Mouse (Mus musculus) MEL (cell line): Measurements from ENCODE around the gene Adamts18. TPM values are rescaled to one million over a fixed set of nuclear protein-coding genes. Genes with fewer than 3 reads are reported as not detected.
A peak's percentile ranks its signal among the peaks of the same experiment; 100 is the strongest.

Experiments used
- DNase-seq: peaks from one replicate; pipeline ENCODE4 v3.0.0; 2011; ENCODE audit warnings: low read depth, low spot score
- H3K27ac ChIP-seq: 2 replicates; pipeline ENCODE4 v1.5.1; 2012; ENCODE audit warnings: low read depth, mild to moderate bottlenecking, control low read depth, low read length, moderate library complexity; ENCODE audit not compliant: control insufficient read depth
- H3K27me3 ChIP-seq, 2 experiments: fragments of 150-350 bp in 1 of 2; sonication (generic) in 1 of 2; 2 replicates each; pipeline ENCODE4 v1.6.1; 2012; ENCODE audit warnings: low read length in 2 of 2, mild to moderate bottlenecking in 2 of 2, improper control_type of control experiment in 1 of 2, moderate library complexity in 1 of 2; ENCODE audit not compliant: insufficient read depth in 2 of 2, control insufficient read depth in 1 of 2
- H3K36me3 ChIP-seq, 2 experiments: 2 replicates each; pipeline ENCODE4 v1.6.1; 2012 to 2014; ENCODE audit warnings: low read length in 2 of 2, improper control_type of control experiment in 1 of 2, inconsistent platforms in 1 of 2, mild to moderate bottlenecking in 1 of 2; ENCODE audit not compliant: insufficient read depth in 2 of 2, control insufficient read depth in 1 of 2
- H3K4me1 ChIP-seq, 2 experiments: fragments of 150-350 bp in 1 of 2; sonication (generic) in 1 of 2; 2 replicates each; pipeline ENCODE4 v1.6.1; 2012; ENCODE audit warnings: low read length in 2 of 2, improper control_type of control experiment in 1 of 2, mild to moderate bottlenecking in 1 of 2; ENCODE audit not compliant: insufficient read depth in 2 of 2, control insufficient read depth in 1 of 2
- H3K4me3 ChIP-seq, 2 experiments: fragments of 150-350 bp in 1 of 2; sonication (generic) in 1 of 2; 2 replicates each; pipeline ENCODE4 v1.5.1; 2012; ENCODE audit warnings: low read depth in 2 of 2, low read length in 2 of 2, mild to moderate bottlenecking in 2 of 2, moderate library complexity in 2 of 2, control low read depth in 1 of 2, improper control_type of control experiment in 1 of 2; ENCODE audit not compliant: control insufficient read depth in 1 of 2, insufficient read depth in 1 of 2
- H3K79me2 ChIP-seq: 2 replicates; pipeline ENCODE4 v1.6.1; 2012; ENCODE audit warnings: mild to moderate bottlenecking, low read length, moderate library complexity; ENCODE audit not compliant: control insufficient read depth, poor library complexity, insufficient read depth
- H3K9ac ChIP-seq: 2 replicates; pipeline ENCODE4 v1.6.1; 2012; ENCODE audit warnings: low read depth, mild to moderate bottlenecking, control low read depth, low read length, moderate library complexity; ENCODE audit not compliant: control insufficient read depth, poor library complexity, severe bottlenecking
- H3K9me3 ChIP-seq: fragments of 150-350 bp; sonication (generic); replicated peaks from 2 replicates; pipeline ENCODE4 v1.6.1; 2012; ENCODE audit warnings: mild to moderate bottlenecking, low read length, improper control_type of control experiment, moderate library complexity; ENCODE audit not compliant: insufficient read depth
- BHLHE40 ChIP-seq: IDR thresholded peaks from 2 replicates; pipeline ENCODE4 v1.6.1; 2012; ENCODE audit warnings: low read depth, mild to moderate bottlenecking, inconsistent platforms, low read length, improper control_type of control experiment, borderline replicate concordance
- CTCF ChIP-seq, 3 experiments: IDR thresholded peaks in 2 of 3; conservative IDR thresholded peaks in 1 of 3; 2 replicates each; pipeline ENCODE4 v1.5.1; 2011 to 2012; ENCODE audit warnings: low read length in 3 of 3, low read depth in 2 of 3, mild to moderate bottlenecking in 2 of 3, improper control_type of control experiment in 1 of 3, inconsistent platforms in 1 of 3, mixed read lengths in 1 of 3, moderate library complexity in 1 of 3; ENCODE audit not compliant: control insufficient read depth in 1 of 3, insufficient read depth in 1 of 3, poor library complexity in 1 of 3, severe bottlenecking in 1 of 3
- EP300 ChIP-seq, 2 experiments: IDR thresholded peaks; 2 replicates each; pipeline ENCODE4 v1.6.1; 2011; ENCODE audit warnings: improper control_type of control experiment in 2 of 2, low read length in 2 of 2, low read depth in 1 of 2, mild to moderate bottlenecking in 1 of 2
- ETS1 ChIP-seq: IDR thresholded peaks from 2 replicates; pipeline ENCODE4 v1.6.1; 2012; ENCODE audit warnings: low read depth, mild to moderate bottlenecking, inconsistent platforms, low read length, improper control_type of control experiment, moderate library complexity
- GABPA ChIP-seq: IDR thresholded peaks from 2 replicates; pipeline ENCODE4 v1.6.1; 2012; ENCODE audit warnings: low read depth, mild to moderate bottlenecking, inconsistent platforms, low read length, improper control_type of control experiment, moderate library complexity
- JUND ChIP-seq: IDR thresholded peaks from 2 replicates; pipeline ENCODE4 v1.6.1; 2011; ENCODE audit warnings: low read depth, mild to moderate bottlenecking, improper control_type of control experiment, low read length
- MAFK ChIP-seq: IDR thresholded peaks from 2 replicates; pipeline ENCODE4 v1.6.1; 2011; ENCODE audit warnings: low read depth, mild to moderate bottlenecking, low read length, improper control_type of control experiment, borderline replicate concordance
- MAZ ChIP-seq: IDR thresholded peaks from 2 replicates; pipeline ENCODE4 v1.6.1; 2012; ENCODE audit warnings: low read depth, mild to moderate bottlenecking, inconsistent platforms, low read length, improper control_type of control experiment
- MEF2A ChIP-seq: IDR thresholded peaks from 2 replicates; pipeline ENCODE4 v1.6.1; 2014; ENCODE audit warnings: low read depth, mild to moderate bottlenecking, inconsistent platforms, low read length, improper control_type of control experiment; ENCODE audit not compliant: poor library complexity, insufficient replicate concordance, severe bottlenecking; ENCODE audit errors: extremely low read depth
- MXI1 ChIP-seq: IDR thresholded peaks from 2 replicates; pipeline ENCODE4 v1.6.1; 2011; ENCODE audit warnings: mild to moderate bottlenecking, low read depth, low read length, improper control_type of control experiment
- MYB ChIP-seq: IDR thresholded peaks from 2 replicates; pipeline ENCODE4 v1.6.1; 2011; ENCODE audit warnings: mild to moderate bottlenecking, low read depth, low read length, improper control_type of control experiment
- MYC ChIP-seq: IDR thresholded peaks from 2 replicates; pipeline ENCODE4 v1.6.1; 2011; ENCODE audit warnings: low read depth, mild to moderate bottlenecking, low read length, improper control_type of control experiment, moderate library complexity
- POLR2AphosphoS2 ChIP-seq: IDR thresholded peaks from 2 replicates; pipeline ENCODE4 v1.6.1; 2011; ENCODE audit warnings: low read length, improper control_type of control experiment
- POLR2AphosphoS5 ChIP-seq: IDR thresholded peaks from 2 replicates; pipeline ENCODE4 v1.6.1; 2012; ENCODE audit warnings: low read depth, borderline replicate concordance, mild to moderate bottlenecking, inconsistent platforms, low read length, moderate library complexity, mixed read lengths
- SIN3A ChIP-seq: IDR thresholded peaks from 2 replicates; pipeline ENCODE4 v1.6.1; 2012; ENCODE audit warnings: low read length, improper control_type of control experiment, inconsistent platforms
- SMC3 ChIP-seq: IDR thresholded peaks from 2 replicates; pipeline ENCODE4 v1.6.1; 2011; ENCODE audit warnings: low read depth, low read length, improper control_type of control experiment
- TAL1 ChIP-seq: IDR thresholded peaks from 2 replicates; pipeline ENCODE4 v1.6.1; 2012; ENCODE audit warnings: mild to moderate bottlenecking, inconsistent platforms, low read length, moderate library complexity, mixed read lengths
- TBP ChIP-seq: IDR thresholded peaks from 2 replicates; pipeline ENCODE4 v1.8.0; 2011; ENCODE audit warnings: low read depth, low read length, improper control_type of control experiment
- UBTF ChIP-seq: IDR thresholded peaks from 2 replicates; pipeline ENCODE4 v1.6.1; 2012; ENCODE audit warnings: low read depth, mild to moderate bottlenecking, inconsistent platforms, low read length, improper control_type of control experiment, moderate library complexity, borderline replicate concordance; ENCODE audit not compliant: insufficient read depth
- USF2 ChIP-seq, 2 experiments: IDR thresholded peaks; 2 replicates each; pipeline ENCODE4 v1.6.1; 2011 to 2012; ENCODE audit warnings: improper control_type of control experiment in 2 of 2, low read length in 2 of 2, borderline replicate concordance in 1 of 2, inconsistent platforms in 1 of 2, low read depth in 1 of 2, mild to moderate bottlenecking in 1 of 2; ENCODE audit not compliant: insufficient read depth in 1 of 2
- ZKSCAN1 ChIP-seq: IDR thresholded peaks from 2 replicates; pipeline ENCODE4 v1.6.1; 2012; ENCODE audit warnings: low read depth, mild to moderate bottlenecking, inconsistent platforms, low read length, improper control_type of control experiment, moderate library complexity
- ZMIZ1 ChIP-seq: IDR thresholded peaks from 2 replicates; pipeline ENCODE4 v1.6.1; 2012; ENCODE audit warnings: low read depth, mild to moderate bottlenecking, inconsistent platforms, low read length, improper control_type of control experiment, moderate library complexity
- polyA plus RNA-seq, 2 experiments: library from polyadenylated mRNA; stranded (reverse) in 1 of 2; unstranded in 1 of 2; fragments of >175 nt in 1 of 2; fragments of >200 nt in 1 of 2; gene quantifications; 2 replicates each; pipeline versions ENCODE4 v1.2.1 to v1.2.4; 2012; ENCODE audit warnings: low replicate concordance in 2 of 2, low read depth in 1 of 2; ENCODE audit not compliant: insufficient read length in 2 of 2, insufficient read depth in 1 of 2, missing spikeins in 1 of 2
- total RNA-seq: library from RNA; depleted of rRNA; stranded (reverse); fragments of 300-350 nt; gene quantifications from 2 replicates; pipeline ENCODE4 v1.2.3, GENCODE M21; 2012

Gene Adamts18
- total and polyA plus RNA-seq, 3 experiments: not detected

GRCm38 (mm10) chr8:113660128-113660527, 188.4 kb downstream of the Adamts18 start:
- Histone ChIP-seq H3K9ac (no peak overlapping the region), H3K79me2 (no peaks in the 10 kb centered on the region)
- TF ChIP-seq EP300 (IDR thresholded peaks at IDR 0.05; ENCODE audit: low read depth in 1 of 2, low read length in 2 of 2): no peak
- TF ChIP-seq MYC: no peak
- TF ChIP-seq GABPA: no peak
- TF ChIP-seq MEF2A: no peak
- TF ChIP-seq CTCF (IDR thresholded peaks at IDR 0.05 in 2 of 3, conservative IDR thresholded peaks at IDR 0.05 in 1 of 3; ENCODE audit: control insufficient read depth in 1 of 3, insufficient read depth in 1 of 3, low read depth in 2 of 3, low read length in 3 of 3, poor library complexity in 1 of 3, severe bottlenecking in 1 of 3): no peak
- TF ChIP-seq ETS1: no peak
- no peak for TF ChIP-seq MYB
- no peak for TF ChIP-seq SMC3
- TF ChIP-seq UBTF: no peak
- TF ChIP-seq BHLHE40: no peak
- TF ChIP-seq, all 39 proteins: peak for 0
- Histone ChIP-seq H3K36me3 (no peaks in the 10 kb centered on the region), H3K4me3 (no peak overlapping the region), H3K27me3 (no peaks in the 10 kb centered on the region), H3K9me3 (no peaks in the 10 kb centered on the region), H3K4me1 (no peaks in the 10 kb centered on the region), H3K27ac (no peak overlapping the region)
- no peak for DNase-seq

DNA sequence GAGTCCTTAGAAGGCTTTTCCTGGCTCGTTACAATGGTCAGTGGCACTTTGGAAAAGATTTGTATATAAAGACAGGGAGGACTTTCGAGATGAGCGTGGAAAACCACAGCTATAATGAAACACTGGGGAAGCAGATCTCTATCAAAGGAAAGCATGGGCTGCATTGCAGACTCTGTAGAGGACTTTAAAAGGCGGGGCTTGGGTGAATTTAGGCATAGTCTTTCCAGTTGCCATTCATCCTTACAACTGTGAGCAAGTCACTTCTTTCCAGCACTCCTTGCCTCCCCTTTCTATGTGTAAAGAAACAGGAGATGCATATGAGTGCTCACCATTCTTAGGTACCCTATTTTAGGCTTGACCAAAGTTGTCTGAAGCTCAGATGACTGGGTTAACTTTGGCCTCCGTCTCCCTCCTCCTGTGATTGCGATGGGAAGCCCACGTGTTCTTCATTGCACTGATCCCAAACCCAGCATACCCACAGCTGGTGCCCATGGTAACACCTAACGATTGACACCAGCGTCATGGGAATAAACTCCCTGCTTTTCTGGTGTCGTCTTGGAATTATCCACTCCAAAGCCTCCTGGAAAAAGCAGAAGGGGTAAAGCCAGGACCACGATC, 191.7 kb downstream of the Adamts18 start:
- Histone ChIP-seq H3K4me1 (no peaks in the 10 kb centered on the region), H3K9ac (no peak overlapping the region), H3K4me3 (no peak overlapping the region), H3K9me3 (no peaks in the 10 kb centered on the region), H3K27ac (no peak overlapping the region), H3K79me2 (no peaks in the 10 kb centered on the region), H3K36me3 (no peaks in the 10 kb centered on the region), H3K27me3 (no peaks in the 10 kb centered on the region)
- no peak for DNase-seq
- TF ChIP-seq MXI1 (no peak), USF2 (IDR thresholded peaks at IDR 0.05; ENCODE audit: borderline replicate concordance in 1 of 2, insufficient read depth in 1 of 2, low read depth in 1 of 2, low read length in 2 of 2) (no peak)

- no peak overlapping the region for H3K9ac ChIP-seq
- no peak for TF ChIP-seq TBP
- TF ChIP-seq JUND: no peak
- no peak for TF ChIP-seq ZKSCAN1
- no peak for TF ChIP-seq ZMIZ1
- no peak for TF ChIP-seq MAZ
- TF ChIP-seq EP300 (IDR thresholded peaks at IDR 0.05; ENCODE audit: low read depth in 1 of 2, low read length in 2 of 2): no peak
- no peak for TF ChIP-seq MAFK
- no peak for TF ChIP-seq POLR2AphosphoS2
- TF ChIP-seq SMC3: no peak
- no peak for TF ChIP-seq MYC
- no peak for TF ChIP-seq SIN3A
- no peak for TF ChIP-seq POLR2AphosphoS5
- no peak for TF ChIP-seq TAL1
- TF ChIP-seq GABPA: no peak
- TF ChIP-seq USF2 (IDR thresholded peaks at IDR 0.05; ENCODE audit: borderline replicate concordance in 1 of 2, insufficient read depth in 1 of 2, low read depth in 1 of 2, low read length in 2 of 2): no peak
- TF ChIP-seq, all 39 proteins: peak for 0
- DNase-seq: peak; percentile 18
These were observed 192.4 kb downstream of the Adamts18 start for GRCm38 (mm10) chr8:113656154-113656553.

More at GRCm38 (mm10) chr8:113656154-113656553, 192.4 kb downstream of the Adamts18 start:
- Histone ChIP-seq H3K4me3 (no peak overlapping the region), H3K4me1 (no peaks in the 10 kb centered on the region), H3K36me3 (no peaks in the 10 kb centered on the region), H3K9me3 (no peaks in the 10 kb centered on the region), H3K27me3 (no peaks in the 10 kb centered on the region), H3K27ac (no peak overlapping the region), H3K79me2 (no peaks in the 10 kb centered on the region)
